Mouse (Mus musculus) gastrocnemius, postnatal 10 days (tissue): ENCODE data around the gene Lgals9. TPM values are rescaled to one million over a fixed set of nuclear protein-coding genes. Genes with fewer than 3 reads are reported as not detected.

ENCODE experiments used
- DNase-seq: peaks from one replicate; pipeline ENCODE4 v3.0.0; 2021; ENCODE audit warnings: mixed read lengths
- total RNA-seq, 2 experiments: library from RNA; stranded (reverse); gene quantifications; 2 replicates each; pipeline ENCODE4 v1.2.3; 2021

The Lgals9 gene
- total RNA-seq, 2 experiments from 2014 or later = 21.6 to 25.8 TPM

DNA sequence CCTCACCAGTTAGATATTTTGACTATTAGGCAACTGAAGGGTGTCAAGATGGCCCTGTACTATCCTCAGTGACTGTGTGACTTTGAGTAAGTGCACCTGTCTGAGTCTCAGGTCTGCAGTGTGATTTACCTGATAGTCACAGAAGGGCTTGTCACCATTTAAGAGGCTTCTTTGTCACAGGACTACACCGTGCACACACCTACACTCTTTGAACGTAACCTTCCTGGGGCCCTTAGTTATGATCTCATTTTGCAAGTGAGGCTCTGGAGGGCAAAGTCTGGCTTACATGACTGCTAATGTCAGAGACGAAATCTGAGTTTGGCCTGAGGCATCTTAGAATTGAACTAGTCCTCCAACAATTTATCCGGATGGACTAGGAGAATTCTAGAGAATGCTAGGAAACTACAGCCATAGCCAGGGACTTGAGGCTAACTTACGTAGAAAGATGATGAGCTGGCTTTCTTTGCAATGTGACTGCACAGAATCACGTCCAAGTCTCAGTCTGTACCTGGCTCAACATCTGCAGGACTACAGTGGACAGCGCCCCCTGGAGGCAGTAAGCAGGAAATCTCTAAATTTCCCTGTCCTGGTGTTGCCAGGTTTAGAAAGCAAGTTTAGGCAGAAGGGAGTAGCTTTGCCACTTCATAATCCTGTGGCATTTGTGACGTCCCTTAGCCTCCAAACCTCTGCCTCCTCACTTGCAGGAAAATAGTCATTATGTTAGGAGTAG, 61.9 kb downstream of the Lgals9 start:
- peak; percentile 34 for DNase-seq

- no peak for DNase-seq
Measured at GRCm38 (mm10) chr11:78920411-78920939, 64.3 kb downstream of the Lgals9 start, which contains the start of gene Nos2. Gene Nos2 (plus strand): TSS chr11:78920787.

GRCm38 (mm10) chr11:78919745-78920144, 65.0 kb downstream of the Lgals9 start:
- DNase-seq = no peak

- no peak for DNase-seq
Measured at GRCm38 (mm10) chr11:78916410-78916809, 68.3 kb downstream of the Lgals9 start.

DNA sequence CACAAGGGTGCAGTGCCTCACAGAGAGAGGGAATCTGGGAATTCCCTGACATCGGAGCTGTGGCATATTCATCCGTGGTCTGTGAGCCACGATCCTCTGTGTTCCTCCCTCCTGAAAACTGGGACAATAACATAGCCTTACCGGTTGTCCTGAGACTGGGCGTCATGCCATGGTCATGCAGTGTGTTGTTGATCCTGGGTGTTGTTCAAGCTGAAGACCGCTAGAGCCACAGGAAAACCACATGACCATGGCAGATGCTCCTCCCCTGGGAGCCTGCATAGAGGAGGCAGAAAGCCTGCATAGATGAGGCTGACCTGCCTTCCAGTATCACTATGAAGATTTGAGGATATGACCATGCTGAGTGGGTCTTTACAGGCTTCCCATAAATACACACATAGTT, 69.3 kb downstream of the Lgals9 start:
- DNase-seq = no peak

Other genes with a start within 250 kb of the Lgals9 start
- gene Ccnq, start 233.2 kb downstream of the Lgals9 start, total RNA-seq = 10 to 100 TPM; 14.4 to 16.4 TPM
- gene Lyrm9, start 158.4 kb downstream of the Lgals9 start, total RNA-seq = 10 to 100 TPM; 11.6 to 16.7 TPM
- gene Nos2, start 64.2 kb downstream of the Lgals9 start, total RNA-seq = 1 to 10 TPM; 3.8 to 6.3 TPM
- gene Ksr1, start 161.5 kb upstream of the Lgals9 start, total RNA-seq = 100 to 1,000 TPM; 103 to 118 TPM